Mouse (Mus musculus) adrenal gland (tissue): ENCODE data around the gene Fah.

ENCODE experiments used
- intact Hi-C: fragments of 180-260 bp; cut with DNase I; formaldehyde crosslinking; loops from one replicate; pipeline ENCODE4 v1.15.1; 2025
- long read RNA-seq, 2 experiments: library from polyadenylated mRNA; unstranded; transcript quantifications; one replicate each; pipeline ENCODE4 v2.0.0; 2020; ENCODE audit warnings: borderline replicate concordance in 1 of 2; ENCODE audit not compliant: insufficient replicate concordance in 1 of 2

Gene Fah
- long read RNA-seq, experiment 1, transcript Fah-201 (14 exons, 1,585 nt), result major isoform, 27 of 33 reads
- long read RNA-seq, experiment 1, partial matches to known transcripts, result 6 of 33 reads
- long read RNA-seq, experiment 1, other reads (novel, unspliced or antisense), result 0 of 33 reads
- long read RNA-seq, experiment 2, transcript Fah-201 (14 exons, 1,585 nt), result major isoform, 7 of 8 reads
- long read RNA-seq, experiment 2, partial matches to known transcripts, result 1 of 8 reads
- long read RNA-seq, experiment 2, other reads (novel, unspliced or antisense), result 0 of 8 reads

GRCm38 (mm10) chr7:84606293-84606749 lies at the start of gene Fah:
Gene Fah (minus strand): TSS chr7:84606722.
- intact Hi-C loops, result loop anchor here (5.0 kb wide), 2 partner anchors 71 to 86 kb away; no protein-coding TSS in a partner anchor

- intact Hi-C loops, result no loop called here
Observed at GRCm38 (mm10) chr7:84652740-84653139, 46.2 kb upstream of the Fah start.

DNA sequence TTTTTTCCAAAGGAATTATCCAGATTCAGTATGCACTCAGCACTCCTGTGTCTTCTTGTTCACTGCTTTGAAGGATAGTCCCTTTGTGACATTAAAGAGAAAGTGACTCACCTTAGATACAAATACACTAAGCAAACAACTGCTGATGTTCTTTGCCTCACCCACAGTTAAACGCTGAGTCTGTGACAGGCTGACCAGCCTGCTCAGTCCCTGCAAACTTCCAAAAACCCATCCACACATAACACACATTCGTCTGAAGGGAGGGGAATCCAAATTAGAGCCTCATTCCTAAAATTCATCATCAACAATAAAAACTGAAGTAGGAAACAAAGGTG lies 45.4 kb upstream of the Fah start:
- intact Hi-C loops, result no loop called here

DNA sequence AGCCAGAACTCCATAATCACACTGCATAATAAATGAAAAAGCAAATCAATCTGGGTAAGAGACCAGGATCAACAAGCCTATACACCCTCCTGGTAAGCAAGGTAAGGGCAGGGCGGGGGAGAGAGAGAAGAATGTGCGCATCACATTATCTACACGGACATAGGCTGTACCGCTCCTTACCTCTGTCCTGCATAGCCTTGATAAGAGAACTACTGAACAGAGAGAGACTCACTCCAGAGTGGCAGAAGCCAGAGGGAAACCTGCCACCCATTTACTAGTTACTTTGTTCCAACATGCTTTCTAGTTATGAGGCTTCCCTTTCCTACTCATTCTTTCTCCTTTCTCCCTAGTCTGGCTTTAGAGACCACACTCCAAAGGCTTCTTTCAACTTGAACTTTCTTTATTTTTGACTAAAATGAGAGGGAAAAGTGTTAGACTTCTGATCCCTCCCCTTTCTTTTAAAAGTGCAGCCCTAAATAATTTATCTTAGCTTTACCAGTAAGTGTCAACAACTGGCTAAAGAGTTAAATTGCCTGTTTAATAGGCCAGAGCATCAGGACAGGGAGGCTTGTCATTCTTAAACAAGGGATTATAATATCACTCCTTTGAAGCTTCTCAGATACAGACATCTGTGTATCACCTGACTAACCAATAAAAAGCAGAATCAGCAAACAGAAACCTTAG lies 44.9 kb upstream of the Fah start:
- intact Hi-C loops, result no loop called here

DNA sequence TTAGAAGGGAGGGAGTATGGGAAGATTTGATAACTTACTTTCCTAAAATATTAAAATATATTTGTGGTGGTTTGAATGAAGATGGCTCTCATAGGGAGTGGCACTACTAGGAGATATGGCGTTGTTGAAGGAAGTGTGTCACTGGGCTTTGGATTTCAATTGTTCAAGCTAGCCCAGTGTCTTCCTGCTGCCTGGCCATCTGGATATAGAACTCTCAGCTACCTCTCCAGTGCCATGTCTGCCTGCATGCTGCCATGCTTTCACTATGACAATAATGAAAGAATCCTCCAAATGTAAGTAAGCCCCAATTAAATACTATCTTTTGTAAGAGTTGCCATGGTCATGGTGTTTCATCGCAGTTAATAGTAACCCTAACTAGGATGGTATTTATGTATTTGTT lies 42.5 kb upstream of the Fah start:
- intact Hi-C loops, result no loop called here

GRCm38 (mm10) chr7:84646256-84646655 lies 39.7 kb upstream of the Fah start:
- intact Hi-C loops, result no loop called here

GRCm38 (mm10) chr7:84643270-84643998 lies 36.9 kb upstream of the Fah start:
- intact Hi-C loops, result no loop called here

GRCm38 (mm10) chr7:84642159-84642928 lies 35.8 kb upstream of the Fah start:
- intact Hi-C loops, result no loop called here

DNA sequence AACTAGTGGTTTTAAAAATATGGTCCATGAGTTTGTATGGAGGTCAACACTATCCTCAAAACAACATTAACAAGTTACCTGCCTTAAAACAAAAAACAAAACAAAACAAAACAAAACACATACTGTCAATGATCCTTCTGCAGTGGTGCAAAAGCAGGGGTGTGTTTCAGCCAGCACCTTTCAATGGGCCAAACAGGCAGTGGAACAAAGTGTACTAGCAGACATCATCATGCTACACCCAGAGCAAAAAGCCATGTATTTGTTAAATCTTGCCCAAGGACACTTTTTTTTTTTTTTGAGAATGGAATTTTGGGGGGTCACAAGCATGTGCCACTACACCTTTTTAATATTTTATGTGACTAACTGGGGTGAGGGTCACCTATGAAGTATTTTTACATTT lies 30.4 kb upstream of the Fah start:
- intact Hi-C loops, result no loop called here

GRCm38 (mm10) chr7:84631878-84632277 lies 25.4 kb upstream of the Fah start:
- intact Hi-C loops, result no loop called here

GRCm38 (mm10) chr7:84623718-84624117 lies 17.2 kb upstream of the Fah start:
- intact Hi-C loops, result no loop called here

DNA sequence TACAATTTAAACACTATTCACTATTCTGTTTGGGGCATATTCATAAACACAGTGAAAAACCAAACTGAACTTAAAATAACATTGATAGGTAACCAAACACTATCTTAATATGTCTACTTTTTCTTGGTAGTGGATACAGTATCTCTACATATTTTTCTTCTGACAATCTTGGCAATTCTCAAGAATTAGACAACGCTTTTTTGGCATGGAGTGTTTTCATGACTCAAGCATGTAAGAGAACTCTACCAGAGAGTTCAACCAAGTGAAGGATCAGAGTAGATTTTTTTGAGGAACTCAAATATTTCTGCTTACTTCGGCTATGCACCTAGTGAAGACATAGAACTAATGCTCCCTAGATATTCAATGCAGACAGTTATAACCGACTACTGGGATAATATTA lies 14.4 kb upstream of the Fah start:
- intact Hi-C loops, result no loop called here

GRCm38 (mm10) chr7:84618951-84619350 lies 12.4 kb upstream of the Fah start:
- intact Hi-C loops, result no loop called here

DNA sequence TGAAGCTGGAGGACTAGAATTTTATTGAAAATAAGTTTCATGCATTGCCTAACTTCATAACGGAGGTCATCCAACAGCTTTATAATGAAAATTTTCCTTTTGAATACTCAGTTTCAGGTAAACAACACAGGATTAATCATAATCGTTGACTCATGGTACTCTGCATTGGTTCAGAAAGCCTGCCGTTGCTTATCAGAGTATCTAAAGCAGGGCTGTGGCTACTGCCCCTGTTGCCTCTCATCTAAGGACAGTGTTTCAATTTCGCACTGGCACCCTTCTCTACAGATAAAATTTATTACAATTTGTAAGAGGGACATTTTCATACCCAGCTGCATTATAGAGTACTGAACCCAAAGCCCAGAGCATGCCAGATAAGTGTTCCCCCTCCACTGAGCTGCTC lies 5.9 kb upstream of the Fah start:
- intact Hi-C loops, result no loop called here

GRCm38 (mm10) chr7:84611609-84612008 lies 5.1 kb upstream of the Fah start:
- intact Hi-C loops, result no loop called here

DNA sequence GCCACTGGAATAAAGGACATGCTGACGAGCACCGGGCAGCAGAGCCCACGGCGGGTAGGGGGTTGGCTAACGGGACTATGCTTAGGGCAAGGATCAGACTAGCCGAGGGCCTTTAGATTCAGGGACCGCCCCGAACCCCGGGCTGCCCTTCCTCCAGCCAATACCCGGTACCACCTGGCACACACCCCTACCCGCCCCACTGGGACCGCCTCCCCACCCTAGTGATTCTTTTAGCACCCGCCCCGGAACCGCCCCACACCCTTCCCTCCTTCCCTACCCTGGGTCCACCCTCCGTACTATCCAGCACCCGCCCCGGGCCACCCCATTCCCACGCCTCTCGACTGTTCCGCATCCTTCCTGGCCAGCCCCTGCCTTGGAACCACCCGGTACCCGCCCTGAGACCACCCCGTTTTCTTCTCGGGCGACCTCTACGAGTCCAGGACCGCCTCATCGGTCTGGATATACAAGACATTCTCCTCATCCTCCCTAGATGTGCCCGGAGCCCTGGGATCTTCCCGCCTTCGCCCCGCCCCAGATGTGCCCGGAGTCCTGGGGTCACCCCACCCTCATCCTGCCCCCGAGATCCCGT lies 724 bp downstream of the Fah start:
- intact Hi-C loops, result loop anchor here (5.0 kb wide), 2 partner anchors 72 to 87 kb away; no protein-coding TSS in a partner anchor

DNA sequence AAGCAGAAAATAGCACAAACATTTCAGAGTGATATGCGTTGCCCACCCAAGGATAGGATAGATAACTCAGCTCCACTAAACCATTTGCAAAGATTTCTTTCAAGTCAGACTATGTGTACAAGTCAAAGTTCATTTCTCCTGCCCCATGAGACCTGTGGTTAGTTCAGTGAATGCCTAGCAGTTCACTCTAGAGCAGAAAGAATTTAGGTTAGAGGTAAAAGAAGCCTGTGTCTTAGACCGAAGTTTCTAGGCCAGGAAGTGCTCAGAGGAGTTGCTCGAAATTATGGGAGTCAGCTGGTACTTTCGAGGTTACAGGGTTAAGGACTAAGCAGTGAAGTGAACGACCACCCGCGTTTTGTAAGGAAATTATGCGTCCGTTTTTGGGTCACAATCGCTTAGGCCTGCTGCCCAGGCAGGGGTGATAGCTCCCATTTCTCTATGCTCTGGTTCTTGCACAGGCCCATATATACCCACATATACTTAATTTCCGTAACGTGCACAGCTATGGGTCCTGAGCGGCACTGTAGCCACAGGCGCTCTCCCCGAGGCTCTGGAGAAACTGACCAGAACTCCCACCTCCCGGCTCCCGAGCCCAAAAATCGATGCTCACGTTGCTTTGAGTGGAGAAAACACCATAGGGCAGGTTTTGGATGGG lies 1.4 kb downstream of the Fah start:
- intact Hi-C loops, result loop anchor here (5.0 kb wide), 2 partner anchors 72 to 87 kb away; no protein-coding TSS in a partner anchor

DNA sequence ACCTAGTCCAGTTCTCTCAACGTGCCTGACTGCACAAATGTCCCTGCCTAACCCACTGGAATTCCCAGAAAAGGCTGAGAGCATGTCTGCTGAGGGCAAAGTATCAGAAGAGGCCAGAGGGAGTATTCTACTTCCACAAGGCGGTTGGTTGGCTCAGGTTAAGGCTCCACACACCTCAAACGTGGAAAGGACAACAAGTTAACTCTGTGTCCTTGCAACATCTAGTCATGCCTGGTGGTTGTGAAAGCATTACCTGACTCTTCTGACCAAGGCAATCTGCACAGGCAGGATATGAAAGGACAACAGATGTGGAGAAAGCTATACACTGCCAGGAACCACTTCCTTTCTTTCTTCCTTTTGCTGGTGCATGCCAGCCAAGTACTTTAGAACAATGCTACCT lies 2.0 kb downstream of the Fah start:
- intact Hi-C loops, result no loop called here

DNA sequence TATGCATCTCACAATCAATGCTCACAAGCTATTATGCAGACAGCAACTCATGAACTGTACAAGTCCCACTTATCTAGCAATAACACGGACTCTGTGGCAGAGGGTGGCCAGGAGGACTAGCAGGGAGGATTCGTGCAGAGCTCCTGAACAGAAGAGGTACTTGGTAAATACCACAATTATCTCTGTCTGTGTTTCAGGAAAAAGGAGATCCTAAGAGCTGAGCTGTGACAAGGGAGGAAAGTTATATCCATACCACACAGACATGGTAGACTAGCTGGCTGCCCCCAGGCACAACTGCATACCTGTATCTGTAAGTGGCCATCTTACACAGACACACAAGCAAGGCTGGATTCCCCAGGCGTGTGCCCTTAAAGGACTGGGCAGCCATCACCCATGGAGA lies 5.2 kb downstream of the Fah start:
- intact Hi-C loops, result no loop called here

- intact Hi-C loops, result no loop called here
Observed at GRCm38 (mm10) chr7:84600631-84601030, 5.9 kb downstream of the Fah start.

DNA sequence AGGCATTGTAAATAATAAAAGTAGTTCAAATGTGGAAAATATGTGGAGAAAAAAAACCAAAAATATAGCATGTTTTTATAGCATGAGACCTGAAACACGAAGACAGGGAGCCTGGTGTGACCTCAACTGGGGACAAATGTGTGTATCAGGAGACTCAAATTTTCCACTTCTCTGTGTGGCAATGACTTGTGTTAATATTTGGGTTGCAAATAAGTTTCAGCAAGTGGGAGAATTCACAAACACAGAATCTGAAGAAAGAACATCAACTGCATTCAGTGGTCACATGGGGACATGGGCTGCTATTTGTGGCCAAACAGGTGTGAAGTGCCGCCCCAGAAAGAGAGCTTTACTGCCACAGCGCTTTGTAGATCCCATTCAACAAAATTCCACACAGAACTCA lies 9.9 kb downstream of the Fah start:
- intact Hi-C loops, result no loop called here
